Mouse (Mus musculus): Measurements from ENCODE around the gene Dync2li1. TPM values are rescaled to one million over a fixed set of nuclear protein-coding genes. Genes with fewer than 3 reads are reported as not detected.

Gene Dync2li1
- polyA plus RNA-seq, 1 experiment from 2014 or later, result 29.0 TPM

- no peaks in the 10 kb centered on the region for H3K27me3 ChIP-seq (replicated peaks; ENCODE audit: insufficient read depth, low read length)
- H3K36me3 ChIP-seq (ENCODE audit: insufficient read depth, low read length), result no peaks in the 10 kb centered on the region
- no peak overlapping the region for H3K4me2 ChIP-seq (replicated peaks; ENCODE audit: low read depth, low read length)
- H3K4me3 ChIP-seq (ENCODE audit: low read depth, low read length), result no peak overlapping the region
- H3K9me3 ChIP-seq (ENCODE audit: low read length), result no peaks in the 10 kb centered on the region
- TF ChIP-seq EP300 (IDR thresholded peaks at IDR 0.05) (no peak), CTCF (IDR thresholded peaks at IDR 0.05) (no peak)
- 85% methylated on average over 11 of the region's 11 CpGs for WGBS
- no peak overlapping the region for H3K27ac ChIP-seq (ENCODE audit: low read length)
- H3K9ac ChIP-seq (replicated peaks; ENCODE audit: low read depth), result no peak overlapping the region
- DNase-seq (ENCODE audit: low spot score) (no peak), ATAC-seq (no peak)
- peaks cover 4% of the 10 kb centered on the region; the same call in 1 of the 2 replicates for H3K4me1 ChIP-seq (ENCODE audit: insufficient read depth, low read depth, low read length)
These were observed 51.3 kb downstream of the Dync2li1 start for GRCm38 (mm10) chr17:84677595-84677994.

- Histone ChIP-seq H3K4me3 (ENCODE audit: low read depth, low read length) (no peak overlapping the region), H3K27me3 (replicated peaks; ENCODE audit: insufficient read depth, low read length) (no peaks in the 10 kb centered on the region), H3K4me2 (replicated peaks; ENCODE audit: low read depth, low read length) (no peak overlapping the region), H3K4me1 (ENCODE audit: insufficient read depth, low read depth, low read length) (no peaks in the 10 kb centered on the region), H3K9me3 (ENCODE audit: low read length) (no peaks in the 10 kb centered on the region), H3K36me3 (ENCODE audit: insufficient read depth, low read length) (no peaks in the 10 kb centered on the region), H3K9ac (replicated peaks; ENCODE audit: low read depth) (no peak overlapping the region), H3K27ac (ENCODE audit: low read length) (no peak overlapping the region)
- TF ChIP-seq CTCF (IDR thresholded peaks at IDR 0.05), result no peak
- no peak for TF ChIP-seq EP300 (IDR thresholded peaks at IDR 0.05)
- DNase-seq (ENCODE audit: low spot score) (no peak), ATAC-seq (no peak)
- 79% methylated on average over 3 of the region's 3 CpGs for WGBS
These were observed 55.4 kb downstream of the Dync2li1 start for GRCm38 (mm10) chr17:84681670-84682069.

DNA sequence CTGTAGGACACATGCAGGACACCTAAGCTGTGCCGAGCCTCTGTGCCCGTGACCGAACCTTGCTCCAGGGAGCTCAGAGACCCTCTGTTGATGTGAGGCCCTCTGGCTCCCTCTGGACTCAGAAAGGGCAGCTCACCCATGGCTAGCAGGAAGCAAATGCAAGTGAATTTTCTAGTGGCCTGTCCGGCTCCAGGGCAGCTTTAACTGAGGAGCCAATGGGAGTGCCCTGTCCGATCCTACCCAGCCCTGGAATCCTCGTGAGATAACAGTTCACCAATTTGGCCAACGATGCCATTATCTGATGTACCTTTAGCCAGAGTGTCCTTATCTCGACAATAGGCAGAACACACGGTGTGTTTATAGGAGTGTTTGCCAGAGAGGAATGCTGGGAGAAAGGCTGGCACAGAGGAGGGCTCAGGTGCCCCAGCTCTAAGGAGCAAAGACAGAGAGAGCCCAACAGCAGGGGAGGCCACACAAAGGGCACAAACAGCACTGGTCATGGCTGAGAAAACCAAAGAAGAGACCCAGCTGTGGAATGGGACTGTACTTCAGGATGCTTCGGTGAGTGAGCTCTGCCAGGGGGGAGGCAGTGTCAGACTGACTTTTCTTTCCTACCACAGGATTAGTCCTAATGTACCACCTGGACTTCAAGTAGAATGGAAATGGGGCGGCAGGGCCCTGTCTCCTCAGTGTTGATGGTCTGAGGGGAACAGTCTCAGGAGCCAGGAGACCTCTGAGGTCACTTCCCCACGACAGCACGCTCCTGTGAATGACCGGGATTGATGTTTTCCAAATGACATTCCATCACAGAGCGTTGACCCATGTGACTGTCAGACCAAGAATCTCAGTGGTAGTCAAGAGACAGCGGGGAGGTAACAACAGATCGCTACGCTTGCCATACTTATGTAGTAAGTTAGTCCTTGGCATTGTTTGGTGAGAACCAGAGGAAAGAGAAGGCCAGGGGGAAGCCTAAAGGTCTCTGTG is 56.7 kb downstream of the Dync2li1 start, which contains the start of gene Abcg5:
Abcg5 (minus strand) TSS at position 278 of the 984 bp plus-strand sequence.
- no peak for ATAC-seq

DNA sequence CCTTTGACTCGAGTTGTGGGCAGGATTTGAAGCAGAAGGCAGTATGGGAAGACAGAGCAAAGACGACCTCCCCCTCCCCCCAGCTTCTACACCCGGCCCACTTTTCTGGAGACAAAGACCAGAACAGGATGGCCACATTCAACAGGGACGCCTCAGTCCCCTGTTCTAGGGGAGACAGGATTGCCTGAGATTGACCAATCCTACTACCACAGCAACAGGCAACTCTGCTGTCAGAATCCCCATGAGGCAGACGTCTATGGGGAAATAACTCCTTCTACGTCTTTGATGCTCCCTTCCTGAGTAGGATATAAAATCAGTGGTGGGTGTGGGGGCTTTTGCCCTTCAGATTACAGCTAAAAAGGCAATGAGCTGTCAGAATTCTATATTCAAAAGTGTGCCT is 58.0 kb downstream of the Dync2li1 start:
- Histone ChIP-seq H3K4me2 (replicated peaks; ENCODE audit: low read depth, low read length) (no peak overlapping the region), H3K9ac (replicated peaks; ENCODE audit: low read depth) (no peak overlapping the region), H3K36me3 (ENCODE audit: insufficient read depth, low read length) (no peaks in the 10 kb centered on the region), H3K4me1 (ENCODE audit: insufficient read depth, low read depth, low read length) (no peaks in the 10 kb centered on the region), H3K27me3 (replicated peaks; ENCODE audit: insufficient read depth, low read length) (no peaks in the 10 kb centered on the region), H3K27ac (ENCODE audit: low read length) (no peak overlapping the region), H3K9me3 (ENCODE audit: low read length) (no peaks in the 10 kb centered on the region), H3K4me3 (ENCODE audit: low read depth, low read length) (no peak overlapping the region)
- ATAC-seq (no peak), DNase-seq (ENCODE audit: low spot score) (no peak)
- TF ChIP-seq CTCF (IDR thresholded peaks at IDR 0.05) (no peak), EP300 (IDR thresholded peaks at IDR 0.05) (no peak)
- WGBS, result 44% methylated on average over 6 of the region's 6 CpGs

More for the DNA sequence above, 56.7 kb downstream of the Dync2li1 start, which contains the start of gene Abcg5:
- H3K36me3 ChIP-seq (ENCODE audit: insufficient read depth, low read length), result no peaks in the 10 kb centered on the region
- H3K9me3 ChIP-seq (ENCODE audit: low read length), result no peaks in the 10 kb centered on the region
- TF ChIP-seq EP300 (IDR thresholded peaks at IDR 0.05), result no peak
- no peak for TF ChIP-seq CTCF (IDR thresholded peaks at IDR 0.05)
- no peak within 1 kb of the TSS for H3K4me2 ChIP-seq (replicated peaks; ENCODE audit: low read depth, low read length)
- H3K27ac ChIP-seq (ENCODE audit: low read length), result no peak within 1 kb of the TSS
- no peak within 1 kb of the TSS for H3K4me3 ChIP-seq (ENCODE audit: low read depth, low read length)
- no peak within 1 kb of the TSS for H3K9ac ChIP-seq (replicated peaks; ENCODE audit: low read depth)
- no peak for DNase-seq (ENCODE audit: low spot score)
- H3K4me1 ChIP-seq (ENCODE audit: insufficient read depth, low read depth, low read length), result no peaks in the 10 kb centered on the region
- no peaks in the 10 kb centered on the region for H3K27me3 ChIP-seq (replicated peaks; ENCODE audit: insufficient read depth, low read length)
- 67% methylated on average over 18 of the region's 18 CpGs for WGBS

DNA sequence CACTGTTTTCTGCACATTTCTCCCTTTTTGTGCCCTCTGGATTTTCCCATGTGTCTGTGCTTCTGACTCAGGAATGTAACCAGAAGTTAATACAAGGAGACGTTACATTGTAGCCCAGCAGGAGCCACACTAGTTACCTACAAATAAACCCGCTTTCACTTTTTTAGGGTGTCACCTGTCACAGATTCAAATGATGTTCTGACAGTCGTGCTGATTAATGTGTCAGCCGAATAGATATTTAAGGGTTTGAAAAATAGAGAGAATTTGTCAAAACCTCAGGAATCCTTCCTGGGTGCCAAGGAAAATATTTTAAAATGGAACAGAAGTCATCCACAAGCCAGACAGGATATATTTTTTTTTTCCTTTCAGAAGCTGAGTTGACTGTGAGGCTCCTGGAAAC is 59.0 kb downstream of the Dync2li1 start:
- WGBS, result 75% methylated on average over 4 of the region's 4 CpGs
- Histone ChIP-seq H3K36me3 (ENCODE audit: insufficient read depth, low read length) (no peaks in the 10 kb centered on the region), H3K27ac (ENCODE audit: low read length) (no peak overlapping the region), H3K4me1 (ENCODE audit: insufficient read depth, low read depth, low read length) (no peaks in the 10 kb centered on the region), H3K9ac (replicated peaks; ENCODE audit: low read depth) (no peak overlapping the region), H3K4me2 (replicated peaks; ENCODE audit: low read depth, low read length) (no peak overlapping the region), H3K27me3 (replicated peaks; ENCODE audit: insufficient read depth, low read length) (no peaks in the 10 kb centered on the region), H3K9me3 (ENCODE audit: low read length) (no peaks in the 10 kb centered on the region), H3K4me3 (ENCODE audit: low read depth, low read length) (no peak overlapping the region)
- TF ChIP-seq EP300 (IDR thresholded peaks at IDR 0.05) (no peak), CTCF (IDR thresholded peaks at IDR 0.05) (no peak)
- ATAC-seq (no peak), DNase-seq (ENCODE audit: low spot score) (no peak)

- Histone ChIP-seq H3K27me3 (replicated peaks; ENCODE audit: insufficient read depth, low read length) (no peaks in the 10 kb centered on the region), H3K36me3 (ENCODE audit: insufficient read depth, low read length) (no peaks in the 10 kb centered on the region), H3K4me1 (ENCODE audit: insufficient read depth, low read depth, low read length) (no peaks in the 10 kb centered on the region), H3K9me3 (ENCODE audit: low read length) (no peaks in the 10 kb centered on the region), H3K4me3 (ENCODE audit: low read depth, low read length) (no peak overlapping the region), H3K27ac (ENCODE audit: low read length) (no peak overlapping the region), H3K9ac (replicated peaks; ENCODE audit: low read depth) (no peak overlapping the region), H3K4me2 (replicated peaks; ENCODE audit: low read depth, low read length) (no peak overlapping the region)
- ATAC-seq, result no peak
- DNase-seq (ENCODE audit: low spot score), result no peak
- WGBS, result 46% methylated on average over 5 of the region's 5 CpGs
- TF ChIP-seq CTCF (IDR thresholded peaks at IDR 0.05) (no peak), EP300 (IDR thresholded peaks at IDR 0.05) (no peak)
These were observed 61.7 kb downstream of the Dync2li1 start for GRCm38 (mm10) chr17:84687994-84688393.

All from lung, postnatal 0 days (tissue).